Mouse (Mus musculus) spleen, adult 2 months (tissue): ENCODE measurements around the gene Eps8l2.

ENCODE experiments used
- CTCF ChIP-seq: fragments of 200-500 bp; IDR thresholded peaks from 2 replicates; pipeline ENCODE4 v1.5.1; 2011; ENCODE audit warnings: mild to moderate bottlenecking, inconsistent platforms; ENCODE audit not compliant: insufficient read depth, insufficient read length, insufficient replicate concordance; ENCODE audit errors: extremely low read depth
- POLR2A ChIP-seq: fragments of 200-500 bp; IDR thresholded peaks from 2 replicates; pipeline ENCODE4 v1.6.1; 2011; ENCODE audit warnings: low read depth, low read length, inconsistent platforms

DNA sequence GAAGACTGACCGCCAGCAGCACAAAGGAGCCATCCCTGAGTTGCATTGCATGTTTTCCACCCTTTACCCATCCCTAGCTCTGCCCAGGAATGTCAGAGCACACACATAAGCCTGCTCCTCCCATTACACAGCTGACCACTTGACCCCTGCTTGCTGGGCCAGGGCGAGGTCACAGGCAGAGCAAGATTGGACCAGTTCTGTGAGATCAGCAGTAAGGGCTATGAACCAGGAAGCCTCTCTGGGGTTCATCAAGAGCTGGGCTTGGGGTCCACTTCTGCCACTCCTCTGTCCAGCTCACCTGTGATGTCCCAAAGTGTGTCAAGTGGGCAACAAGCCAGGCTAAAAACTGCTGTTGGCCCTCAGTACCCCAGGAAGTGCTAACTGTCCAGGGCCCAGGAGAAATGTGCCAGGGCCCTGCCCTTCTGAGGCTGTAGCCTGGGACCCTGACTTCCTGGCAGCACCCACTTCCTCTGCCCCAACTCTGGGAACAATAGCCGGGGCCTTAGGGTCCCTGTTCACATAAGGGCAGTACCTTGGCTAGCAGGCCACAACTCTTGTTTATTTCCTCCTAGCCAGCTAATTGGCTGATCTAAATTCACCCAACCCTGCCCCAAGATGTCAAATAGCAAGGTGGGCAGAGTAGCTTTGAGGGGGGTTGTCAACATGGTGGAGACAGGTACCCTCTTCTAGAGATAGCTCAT is 814 bp upstream of the Eps8l2 start:
- TF ChIP-seq CTCF (no peak), POLR2A (no peak)
